Mouse (Mus musculus) cerebellum, adult (tissue): ENCODE data around the gene Golga3.

Experiments used
- ATAC-seq: cut with Nextera tagmentation; 2 replicates; pipeline ENCODE4 v1.9.2; 2017; ENCODE audit warnings: mild to moderate bottlenecking, moderate library complexity, mixed read lengths; ENCODE audit not compliant: insufficient number of reproducible peaks, low FRiP score, low TSS enrichment

Gene Golga3

GRCm38 (mm10) chr5:110176362-110177020, at the start of gene Golga3:
Gene Golga3, plus strand, starts transcription at chr5:110176701.
- ATAC-seq, result peak; percentile 92

- peak; percentile 96 for ATAC-seq
Measured at GRCm38 (mm10) chr5:110135293-110136086, 41.0 kb upstream of the Golga3 start, which contains the start of gene Chfr. Gene Chfr, plus strand, starts transcription at chr5:110135842.

- 0 out of 2 replicates have a peak, but pooled peaks have one; percentile 2 for ATAC-seq
Measured at GRCm38 (mm10) chr5:110136087-110136464, 40.4 kb upstream of the Golga3 start.

- no peak for ATAC-seq
Measured at GRCm38 (mm10) chr5:110137816-110138215, 38.7 kb upstream of the Golga3 start.

- ATAC-seq, result no peak
Measured at GRCm38 (mm10) chr5:110139325-110139724, 37.2 kb upstream of the Golga3 start.

GRCm38 (mm10) chr5:110140424-110140823, 36.1 kb upstream of the Golga3 start:
- ATAC-seq, result no peak

- no peak for ATAC-seq
Measured at GRCm38 (mm10) chr5:110142309-110142708, 34.2 kb upstream of the Golga3 start.

- ATAC-seq, result no peak
Measured at GRCm38 (mm10) chr5:110143007-110143406, 33.5 kb upstream of the Golga3 start.

GRCm38 (mm10) chr5:110169374-110169773, 7.1 kb upstream of the Golga3 start:
- ATAC-seq, result no peak

- ATAC-seq, result peak; percentile 22; the same call in 1 of the 2 replicates
Measured at GRCm38 (mm10) chr5:110177021-110177420, 520 bp downstream of the Golga3 start.

- ATAC-seq, result no peak
Measured at GRCm38 (mm10) chr5:110178628-110179027, 2.1 kb downstream of the Golga3 start.

GRCm38 (mm10) chr5:110181716-110182115, 5.2 kb downstream of the Golga3 start:
- ATAC-seq, result no peak

GRCm38 (mm10) chr5:110203164-110203895, 26.8 kb downstream of the Golga3 start:
- ATAC-seq, result no peak

- no peak for ATAC-seq
Measured at GRCm38 (mm10) chr5:110204777-110205176, 28.3 kb downstream of the Golga3 start.

- no peak for ATAC-seq
Measured at GRCm38 (mm10) chr5:110211312-110211711, 34.8 kb downstream of the Golga3 start.

GRCm38 (mm10) chr5:110216780-110217179, 40.3 kb downstream of the Golga3 start:
- ATAC-seq, result no peak

GRCm38 (mm10) chr5:110220331-110220730, 43.8 kb downstream of the Golga3 start:
- no peak for ATAC-seq

GRCm38 (mm10) chr5:110222757-110223156, 46.3 kb downstream of the Golga3 start:
- ATAC-seq, result peak; percentile 93

GRCm38 (mm10) chr5:110225056-110225455, 48.6 kb downstream of the Golga3 start:
- ATAC-seq, result no peak

- no peak for ATAC-seq
Measured at GRCm38 (mm10) chr5:110227336-110227883, 50.9 kb downstream of the Golga3 start.

- peak; percentile 23; the same call in 1 of the 2 replicates for ATAC-seq
Measured at GRCm38 (mm10) chr5:110230401-110230779, 53.9 kb downstream of the Golga3 start.
